Mouse (Mus musculus): ENCODE data around the gene Mtmr12.
"Not testable (repeated sequence)": the region's sequence is repeated elsewhere in the genome, so short reads cannot be mapped to it uniquely, and the experiment has no call there.

Mtmr12 gene

GRCm38 (mm10) chr15:12204319-12205159 lies at the start of gene Mtmr12:
Gene Mtmr12, plus strand, starts transcription at chr15:12205028.
- DNase-seq, result peak; percentile 99

- no peak for DNase-seq
These were observed 26.7 kb upstream of the Mtmr12 start for GRCm38 (mm10) chr15:12178126-12178525.

- not testable (repeated sequence) for DNase-seq
These were observed 23.5 kb upstream of the Mtmr12 start for GRCm38 (mm10) chr15:12181181-12181805.

GRCm38 (mm10) chr15:12193880-12194816 lies 10.7 kb upstream of the Mtmr12 start:
- no peak for DNase-seq

- no peak for DNase-seq
These were observed 9.8 kb upstream of the Mtmr12 start for GRCm38 (mm10) chr15:12194817-12195735.

- no peak for DNase-seq
These were observed 8.9 kb upstream of the Mtmr12 start for GRCm38 (mm10) chr15:12195966-12196365.

GRCm38 (mm10) chr15:12196410-12197191 lies 8.2 kb upstream of the Mtmr12 start:
- DNase-seq, result peak; percentile 73

GRCm38 (mm10) chr15:12197361-12197760 lies 7.5 kb upstream of the Mtmr12 start:
- no peak for DNase-seq

- DNase-seq, result no peak
These were observed 4.8 kb upstream of the Mtmr12 start for GRCm38 (mm10) chr15:12200021-12200420.

GRCm38 (mm10) chr15:12201856-12202255 lies 3.0 kb upstream of the Mtmr12 start:
- DNase-seq, result no peak

- DNase-seq, result no peak
These were observed 2.4 kb upstream of the Mtmr12 start for GRCm38 (mm10) chr15:12202456-12202855.

- DNase-seq, result not testable (repeated sequence)
These were observed 1.8 kb upstream of the Mtmr12 start for GRCm38 (mm10) chr15:12203008-12203407.

GRCm38 (mm10) chr15:12203512-12204318 lies 1.1 kb upstream of the Mtmr12 start:
- no peak for DNase-seq

GRCm38 (mm10) chr15:12205160-12205901 lies 503 bp downstream of the Mtmr12 start:
- DNase-seq, result no peak

- no peak for DNase-seq
These were observed 1.2 kb downstream of the Mtmr12 start for GRCm38 (mm10) chr15:12205902-12206645.

GRCm38 (mm10) chr15:12206646-12207222 lies 1.9 kb downstream of the Mtmr12 start:
- no peak for DNase-seq

- no peak for DNase-seq
These were observed 2.8 kb downstream of the Mtmr12 start for GRCm38 (mm10) chr15:12207556-12208090.

GRCm38 (mm10) chr15:12211577-12211976 lies 6.7 kb downstream of the Mtmr12 start:
- DNase-seq, result peak; percentile 91
